Mouse (Mus musculus): ENCODE measurements around the gene Cbr3.

GRCm38 (mm10) chr16:93717299-93717703 is 34.3 kb downstream of the Cbr3 start:
- TF ChIP-seq CTCF (IDR thresholded peaks at IDR 0.05; ENCODE audit: low read depth) (no peak), EP300 (IDR thresholded peaks at IDR 0.05; ENCODE audit: low read depth) (peak; percentile 41; the same call in 1 of the 2 replicates)

Data from liver, postnatal 0 days (tissue).